Mouse (Mus musculus) stomach, embryonic 14.5 days (tissue): ENCODE data around the gene 2200002D01Rik. TPM values are rescaled to one million over a fixed set of nuclear protein-coding genes. Genes with fewer than 3 reads are reported as not detected.

Source experiments
- ATAC-seq: fragments of 200-750 bp; cut with Nextera tagmentation; 2 replicates; pipeline ENCODE4 v1.8.0; 2017; ENCODE audit warnings: low read depth, moderate TSS enrichment; ENCODE audit not compliant: insufficient number of reproducible peaks, insufficient read depth, low FRiP score
- H3K27ac ChIP-seq: fragments of 300-500 bp; sonication (generic); 2 replicates; pipeline ENCODE4 v1.5.1; 2014; ENCODE audit warnings: mild to moderate bottlenecking, low read length, moderate library complexity, mixed read lengths
- H3K27me3 ChIP-seq: fragments of 300-500 bp; sonication (generic); 2 replicates; pipeline ENCODE4 v1.6.1; 2014; ENCODE audit warnings: low read length, control low read depth, mixed read lengths; ENCODE audit not compliant: control insufficient read depth, insufficient read depth
- H3K36me3 ChIP-seq: fragments of 300-500 bp; sonication (generic); 2 replicates; pipeline ENCODE4 v1.6.1; 2014; ENCODE audit warnings: mild to moderate bottlenecking, control low read depth, low read length, moderate library complexity, mixed read lengths; ENCODE audit not compliant: control insufficient read depth, insufficient read depth
- H3K4me1 ChIP-seq: fragments of 300-500 bp; sonication (generic); 2 replicates; pipeline ENCODE4 v1.6.1; 2014; ENCODE audit warnings: low read length, control low read depth, mixed read lengths; ENCODE audit not compliant: control insufficient read depth, insufficient read depth
- H3K4me2 ChIP-seq: fragments of 300-500 bp; sonication (generic); replicated peaks from 2 replicates; pipeline ENCODE4 v1.6.1; 2014; ENCODE audit warnings: low read depth, low read length, control low read depth
- H3K4me3 ChIP-seq: fragments of 300-500 bp; sonication (generic); 2 replicates; pipeline ENCODE4 v1.5.1; 2014; ENCODE audit warnings: low read depth, low read length, control low read depth
- H3K9ac ChIP-seq: fragments of 300-500 bp; sonication (generic); replicated peaks from 2 replicates; pipeline ENCODE4 v1.6.1; 2014; ENCODE audit warnings: low read depth, mild to moderate bottlenecking, control low read depth, low read length, moderate library complexity, mixed read lengths
- H3K9me3 ChIP-seq: fragments of 300-500 bp; sonication (generic); 2 replicates; pipeline ENCODE4 v1.6.1; 2016; ENCODE audit warnings: low read depth, low read length, control low read depth; ENCODE audit not compliant: control insufficient read depth
- WGBS: fragments of 180-500 bp; shearing (Covaris S2); extraction: QIAGEN DNeasy Blood & Tissue Kit; methylation state at CpG from one replicate; pipeline ENCODE4 v1.1.7; 2014; 5-methylcytosine and 5-hydroxymethylcytosine counted together
- polyA plus RNA-seq: library from polyadenylated mRNA; unstranded; fragments of >200 nt; fragmentation: Nextera tagmentation; extraction: Ambion mirVana; gene quantifications from 2 replicates; pipeline ENCODE4 v1.2.1, GENCODE M21; 2014

The 2200002D01Rik gene
- polyA plus RNA-seq, 1 experiment from 2014 or later, result 36.6 TPM

- no peak overlapping the region for H3K9ac ChIP-seq
- H3K27ac ChIP-seq, result no peak overlapping the region
- WGBS, result 55% methylated on average over 4 of the region's 4 CpGs
Observed at GRCm38 (mm10) chr7:29266931-29267330, 18.7 kb upstream of the 2200002D01Rik start.

DNA sequence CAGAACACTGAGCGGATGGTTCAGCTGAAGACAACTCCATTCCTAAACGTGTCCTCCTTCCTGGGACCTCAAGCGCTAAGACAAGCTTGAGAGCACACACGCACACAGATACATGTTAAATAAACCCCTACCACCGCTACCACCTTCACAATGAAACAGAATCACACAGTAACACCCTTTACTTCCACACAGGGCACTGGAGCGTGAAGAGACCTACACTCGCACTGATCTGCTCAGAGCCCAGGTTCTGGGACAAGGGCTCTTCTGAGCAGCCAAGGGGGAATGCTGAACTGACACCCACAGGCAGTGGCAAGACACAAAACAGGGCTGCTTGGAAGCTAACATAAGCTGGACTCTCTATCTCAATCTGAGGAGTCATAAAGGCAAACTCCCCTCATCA, 17.4 kb upstream of the 2200002D01Rik start:
- Histone ChIP-seq H3K9ac (no peak overlapping the region), H3K4me1 (no peaks in the 10 kb centered on the region), H3K4me3 (no peak overlapping the region), H3K27me3 (no peaks in the 10 kb centered on the region), H3K9me3 (no peaks in the 10 kb centered on the region), H3K4me2 (no peak overlapping the region), H3K27ac (no peak overlapping the region), H3K36me3 (no peaks in the 10 kb centered on the region; the same call in 1 of the 2 replicates)
- 91% methylated on average over 7 of the region's 7 CpGs for WGBS
- ATAC-seq, result no peak

More at GRCm38 (mm10) chr7:29266931-29267330, 18.7 kb upstream of the 2200002D01Rik start:
- Histone ChIP-seq H3K4me3 (no peak overlapping the region), H3K4me1 (peaks cover 3% of the 10 kb centered on the region; the same call in 1 of the 2 replicates), H3K36me3 (no peaks in the 10 kb centered on the region; the same call in 1 of the 2 replicates), H3K27me3 (no peaks in the 10 kb centered on the region), H3K4me2 (no peak overlapping the region), H3K9me3 (no peaks in the 10 kb centered on the region)
- no peak; the same call in 1 of the 2 replicates for ATAC-seq

- H3K27ac ChIP-seq, result no peak overlapping the region
Observed at GRCm38 (mm10) chr7:29263831-29264230, 15.6 kb upstream of the 2200002D01Rik start.

GRCm38 (mm10) chr7:29262151-29262550, 13.9 kb upstream of the 2200002D01Rik start:
- 70% methylated on average over 6 of the region's 6 CpGs for WGBS
- no peak for ATAC-seq
- H3K27me3 ChIP-seq, result no peaks in the 10 kb centered on the region
- no peaks in the 10 kb centered on the region for H3K9me3 ChIP-seq
- no peaks in the 10 kb centered on the region for H3K4me1 ChIP-seq
- H3K27ac ChIP-seq, result no peak overlapping the region
- no peak overlapping the region for H3K4me2 ChIP-seq
- H3K9ac ChIP-seq, result no peak overlapping the region
- no peak overlapping the region for H3K4me3 ChIP-seq
- H3K36me3 ChIP-seq, result peaks cover 10% of the 10 kb centered on the region; the same call in 1 of the 2 replicates

More at GRCm38 (mm10) chr7:29263831-29264230, 15.6 kb upstream of the 2200002D01Rik start:
- Histone ChIP-seq H3K27me3 (no peaks in the 10 kb centered on the region), H3K4me2 (no peak overlapping the region), H3K4me3 (no peak overlapping the region), H3K9me3 (no peaks in the 10 kb centered on the region), H3K36me3 (peaks cover 3% of the 10 kb centered on the region; the same call in 1 of the 2 replicates), H3K4me1 (no peaks in the 10 kb centered on the region), H3K9ac (no peak overlapping the region)
- ATAC-seq, result no peak
- 80% methylated on average over 3 of the region's 3 CpGs for WGBS

DNA sequence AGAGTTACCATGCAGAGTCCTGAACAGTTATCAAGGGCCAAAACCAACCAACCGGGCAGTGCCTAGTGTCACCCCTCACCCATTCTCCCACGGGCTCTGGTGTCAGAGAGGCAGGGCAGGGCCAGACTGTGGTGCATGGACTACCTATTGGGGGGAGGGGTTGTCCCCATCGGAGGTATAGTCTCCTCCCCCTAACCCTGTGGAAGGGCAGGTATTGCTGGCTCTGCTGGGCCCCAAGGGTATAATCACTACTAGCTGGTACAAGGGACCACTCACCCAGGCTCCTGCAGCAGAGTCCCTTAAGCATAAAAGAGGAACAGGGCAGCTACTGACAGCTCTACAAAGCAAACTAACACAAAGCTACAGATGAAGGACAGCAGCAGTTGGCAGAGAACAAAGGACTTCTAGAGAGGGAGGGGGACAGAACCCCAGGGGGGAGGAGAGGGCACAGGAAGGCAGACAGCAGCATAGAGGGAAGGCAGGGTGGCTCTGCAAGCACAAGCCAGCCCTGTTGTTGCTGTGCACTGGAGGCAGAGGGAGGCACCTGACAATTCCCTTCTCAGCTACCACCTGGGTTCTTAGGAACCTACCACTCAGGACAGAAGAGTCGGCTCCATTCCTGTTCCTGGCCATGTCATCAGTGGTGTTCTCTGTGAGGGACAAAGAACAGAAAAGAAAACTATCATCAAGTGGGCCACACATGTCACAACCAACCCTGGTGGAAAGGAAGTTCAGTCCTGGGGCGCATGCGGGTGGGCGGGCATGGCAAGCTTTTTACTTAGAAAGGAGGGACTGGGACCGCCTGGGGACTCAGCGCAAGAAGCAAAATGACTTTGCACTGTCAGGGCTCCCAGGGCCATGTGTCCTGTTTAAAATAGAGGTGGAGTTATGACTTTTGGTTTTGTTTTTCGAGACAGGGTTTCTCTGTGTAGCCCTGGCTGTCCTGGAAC, 11.8 kb upstream of the 2200002D01Rik start:
- H3K4me1 ChIP-seq, result no peaks in the 10 kb centered on the region
- H3K36me3 ChIP-seq, result peaks cover 13% of the 10 kb centered on the region
- no peaks in the 10 kb centered on the region for H3K27me3 ChIP-seq
- no peak for ATAC-seq
- no peak overlapping the region for H3K4me3 ChIP-seq
- no peak overlapping the region for H3K27ac ChIP-seq
- WGBS, result 83% methylated on average over 10 of the region's 10 CpGs
- no peaks in the 10 kb centered on the region for H3K9me3 ChIP-seq
- no peak overlapping the region for H3K9ac ChIP-seq
- no peak overlapping the region for H3K4me2 ChIP-seq

- no peak for ATAC-seq
- Histone ChIP-seq H3K4me1 (peaks cover 4% of the 10 kb centered on the region; the same call in 1 of the 2 replicates), H3K9ac (no peak overlapping the region), H3K4me2 (no peak overlapping the region), H3K27me3 (no peaks in the 10 kb centered on the region), H3K27ac (no peak overlapping the region), H3K36me3 (peaks cover 15% of the 10 kb centered on the region), H3K4me3 (no peak overlapping the region), H3K9me3 (no peaks in the 10 kb centered on the region)
- WGBS, result 100% methylated on average over 1 of the region's 1 CpGs
Observed at GRCm38 (mm10) chr7:29257368-29257767, 9.1 kb upstream of the 2200002D01Rik start.

DNA sequence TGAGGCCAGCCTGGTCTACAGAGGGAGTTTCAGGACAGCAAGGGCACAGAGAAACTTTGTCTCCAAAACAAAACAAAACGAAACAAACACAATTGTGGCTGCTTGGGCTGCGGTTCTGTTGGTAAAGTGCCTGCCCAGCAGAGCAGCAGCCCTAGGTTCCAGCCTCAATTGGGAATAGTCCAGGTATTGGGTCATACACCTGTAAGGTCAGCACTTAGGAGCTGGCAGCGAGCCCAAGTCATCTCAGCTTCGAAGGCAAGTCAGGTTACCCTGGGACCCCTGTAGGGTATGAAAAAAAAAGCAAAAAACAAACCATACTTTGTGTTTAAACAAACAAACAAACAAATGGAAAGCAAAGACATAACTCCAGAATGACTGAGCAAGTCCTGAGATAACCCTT, 7.6 kb upstream of the 2200002D01Rik start:
- H3K36me3 ChIP-seq, result peaks cover 15% of the 10 kb centered on the region
- no peak overlapping the region for H3K27ac ChIP-seq
- no peak overlapping the region for H3K4me2 ChIP-seq
- H3K4me1 ChIP-seq, result peaks cover 4% of the 10 kb centered on the region; the same call in 1 of the 2 replicates
- ATAC-seq, result no peak
- no peaks in the 10 kb centered on the region for H3K9me3 ChIP-seq
- no peak overlapping the region for H3K9ac ChIP-seq
- no peaks in the 10 kb centered on the region for H3K27me3 ChIP-seq
- 75% methylated on average over 4 of the region's 4 CpGs for WGBS
- H3K4me3 ChIP-seq, result no peak overlapping the region

- WGBS, result 30% methylated on average over 5 of the region's 5 CpGs
- ATAC-seq, result no peak
- H3K9ac ChIP-seq, result no peak overlapping the region
- H3K9me3 ChIP-seq, result no peaks in the 10 kb centered on the region
- no peak overlapping the region for H3K4me3 ChIP-seq
- H3K36me3 ChIP-seq, result peaks cover 12% of the 10 kb centered on the region
- H3K27me3 ChIP-seq, result no peaks in the 10 kb centered on the region
- H3K27ac ChIP-seq, result no peak overlapping the region
- peaks cover 4% of the 10 kb centered on the region; the same call in 1 of the 2 replicates for H3K4me1 ChIP-seq
- no peak overlapping the region for H3K4me2 ChIP-seq
Observed at GRCm38 (mm10) chr7:29253842-29254241, 5.6 kb upstream of the 2200002D01Rik start.
